Mouse (Mus musculus): ENCODE data around the gene Gm7145.
"Not testable (repeated sequence)": the region's sequence is repeated elsewhere in the genome, so short reads cannot be mapped to it uniquely, and the experiment has no call there.

Gene Gm7145

DNA sequence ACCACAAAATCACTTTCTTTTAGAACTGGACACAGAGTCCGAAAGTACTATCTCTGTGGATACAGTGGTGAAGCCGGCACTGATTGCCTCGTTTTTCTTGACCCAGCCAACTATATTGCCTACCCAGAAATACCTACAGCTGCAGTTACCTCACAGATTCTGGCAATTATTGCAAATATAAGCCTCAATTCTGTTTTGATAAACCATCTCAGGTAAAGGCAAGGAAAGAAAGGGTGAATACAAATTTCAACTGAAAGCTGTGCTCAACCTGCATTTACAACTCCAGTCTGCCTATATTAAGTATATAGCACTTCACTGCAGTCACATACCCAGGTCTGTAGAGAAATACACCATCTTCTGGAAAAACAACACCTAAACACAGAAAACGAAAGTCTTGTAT is at the start of gene Gm7145:
TSS of gene Gm7145 (plus strand) at position 301 of the 400 bp plus-strand sequence.
- no peak for DNase-seq (ENCODE audit: low read depth in 2 of 2, low spot score in 2 of 2)

DNA sequence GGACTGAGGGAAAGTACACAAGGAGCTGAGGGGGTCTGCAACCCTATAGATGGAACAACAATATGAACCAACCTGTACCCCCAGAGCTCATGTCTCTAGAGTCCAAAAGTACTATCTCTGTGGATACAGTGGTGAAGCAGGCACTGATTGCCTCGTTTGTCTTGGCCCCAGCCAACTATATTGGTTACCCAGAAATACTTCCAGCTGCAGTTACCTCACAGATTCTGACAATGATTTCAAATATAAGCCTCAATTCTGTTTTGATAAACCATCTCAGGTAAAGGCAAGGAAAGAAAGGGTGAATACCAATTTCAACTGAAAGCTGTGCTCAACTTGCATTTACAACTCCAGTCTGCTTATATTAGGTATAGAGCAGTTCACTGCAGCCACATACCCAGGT is 38.0 kb upstream of the Gm7145 start, which contains the start of gene Gm28168:
TSS of gene Gm28168 (plus strand) at position 301 of the 400 bp plus-strand sequence.
- not testable (repeated sequence) for DNase-seq (ENCODE audit: low read depth in 2 of 2, low spot score in 2 of 2)

DNA sequence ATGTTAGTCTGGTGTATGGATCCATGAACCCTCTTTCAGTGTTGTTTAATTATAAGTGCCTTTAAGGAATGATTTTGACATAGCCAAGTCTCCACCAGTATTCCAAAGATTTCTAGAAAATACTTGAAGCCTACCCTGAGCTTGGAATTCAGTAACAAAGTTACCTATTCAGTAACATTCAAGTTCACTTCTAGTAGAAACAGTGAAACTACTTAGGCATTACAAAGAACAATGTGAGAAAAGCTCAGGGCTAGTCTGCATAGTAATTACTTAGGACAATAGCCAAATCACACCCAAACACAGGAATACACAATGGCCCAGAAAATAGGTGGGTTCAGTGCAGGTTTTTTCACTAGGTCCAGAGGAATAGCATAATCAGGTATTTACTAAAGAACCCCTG is 38.1 kb downstream of the Gm7145 start:
- not testable (repeated sequence) for DNase-seq (ENCODE audit: low read depth in 2 of 2, low spot score in 2 of 2)

DNA sequence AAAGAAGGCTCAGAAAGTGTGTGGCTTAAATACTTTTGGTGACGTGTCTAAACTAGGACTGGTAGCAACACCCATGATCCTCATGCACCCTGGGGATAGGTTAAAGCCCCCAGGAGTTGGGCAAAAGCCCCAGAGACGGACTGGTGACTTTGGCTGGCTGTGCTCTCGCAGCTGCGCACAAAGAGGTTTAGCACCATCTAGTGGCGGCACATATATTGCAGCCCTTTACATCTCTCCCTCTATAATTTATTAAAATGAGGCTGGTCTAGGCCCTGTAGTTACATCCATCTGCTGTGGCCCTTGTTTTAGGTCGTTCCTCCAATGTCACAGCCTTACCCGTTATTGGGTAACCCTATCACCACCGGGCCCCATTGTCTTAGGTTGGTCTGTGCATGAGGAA is 47.0 kb downstream of the Gm7145 start:
- DNase-seq (ENCODE audit: low read depth in 2 of 2, low spot score in 2 of 2) = not testable (repeated sequence)
